In the genomic region with DNA sequence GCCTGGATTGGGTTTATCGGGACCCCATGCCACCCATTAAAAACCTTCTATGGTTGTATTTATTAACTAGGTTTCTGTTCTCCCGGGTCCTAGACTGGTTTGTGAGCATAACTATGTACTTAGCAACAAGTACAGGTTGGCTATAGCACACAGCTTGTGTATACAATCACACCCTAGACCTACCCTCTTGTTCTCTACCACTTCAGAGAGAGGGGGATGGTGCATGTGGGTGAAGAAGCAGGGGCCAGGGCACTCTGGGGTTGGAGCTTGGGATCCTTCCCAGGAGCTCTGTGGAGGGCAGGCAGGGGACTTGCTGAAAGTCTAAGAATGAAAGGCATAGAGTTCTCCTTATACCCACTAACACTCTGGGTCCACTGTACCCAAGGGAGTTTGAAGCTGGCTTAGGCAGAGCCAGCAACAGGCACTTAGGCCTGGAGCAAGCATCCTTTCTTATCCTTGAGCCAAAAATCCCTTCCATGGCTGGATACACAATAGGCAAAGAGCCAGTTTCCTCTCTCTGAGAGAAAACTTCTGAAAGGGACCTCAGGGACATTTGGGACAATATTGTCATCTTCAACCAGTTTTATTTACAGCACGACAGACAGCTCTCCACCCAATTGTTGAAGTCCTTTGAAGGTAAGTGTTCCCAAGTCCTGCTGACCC, we compare ENCODE assay signal across 21 mouse cellular contexts. TPM values are rescaled to one million over a fixed set of nuclear protein-coding genes. Genes with fewer than 3 reads are reported as not detected.
DNase-seq lines count a peak whose midpoint lies in the region; ATAC-seq lines count a peak whose summit lies in the region.
"Had no signal": no experiment of that assay in that cellular context is flagged by ENCODE, and none has a peak within 500 bp of the region (broad histone marks: within the 10 kb centered on the region; RNA-seq: fewer than 3 reads in every experiment).

No protein-coding gene starts in this region.

- H3K9me3 ChIP-seq in lung, embryonic 16.5 days (ENCODE audit: control insufficient read depth, low read length): no peaks in the 10 kb centered on the region
- no peaks in the 10 kb centered on the region for H3K9me3 ChIP-seq in stomach, embryonic 16.5 days (replicated peaks; ENCODE audit: control insufficient read depth, low read length)
- H3K9me3 ChIP-seq in forebrain, embryonic 16.5 days (ENCODE audit: control insufficient read depth, low read length): no peaks in the 10 kb centered on the region
- H3K9me3 ChIP-seq: embryonic facial prominence, embryonic 13.5 days; forebrain, embryonic 12.5 days; heart, embryonic 12.5 days; hindbrain, embryonic 15.5 days had no signal

- peak; percentile 29 for DNase-seq in adrenal gland, postnatal 10 days
- no peak for DNase-seq in adrenal gland, adult 18-20 months (ENCODE audit: low spot score in 2 of 2)
- DNase-seq in lung, postnatal 25 days (ENCODE audit: low spot score): peak; percentile 77
- DNase-seq in kidney, adult 11 months: no peak
- no peak for DNase-seq in heart, postnatal 36 days
- DNase-seq: adrenal gland, postnatal 25 days; B cell, adult 2 months; cerebellum, adult 11 months; cerebellum, adult 8-10 months; cerebellum, postnatal 25 days; gastrocnemius, adult 2 months; gastrocnemius, postnatal 25 days had no signal

- peaks cover 24% of the 10 kb centered on the region for H3K4me1 ChIP-seq in lung, embryonic 16.5 days (replicated peaks; ENCODE audit: control insufficient read depth, insufficient read depth, low read length)
- H3K4me1 ChIP-seq in stomach, embryonic 16.5 days (ENCODE audit: control insufficient read depth, insufficient read depth, low read length): no peaks in the 10 kb centered on the region
- H3K4me1 ChIP-seq in forebrain, embryonic 16.5 days (replicated peaks; ENCODE audit: control insufficient read depth, insufficient read depth, low read length): peaks cover 6% of the 10 kb centered on the region; the same call in 1 of the 2 replicates
- H3K4me1 ChIP-seq: embryonic facial prominence, embryonic 13.5 days; forebrain, embryonic 12.5 days; heart, embryonic 12.5 days; hindbrain, embryonic 15.5 days had no signal

- intact Hi-C loops in heart, postnatal 36 days (cut with DNase I): no loop called here

- ATAC-seq in lung, embryonic 16.5 days (ENCODE audit: low read depth): peak; percentile 86
- ATAC-seq in stomach, embryonic 16.5 days (ENCODE audit: insufficient read depth, low FRiP score): peak; percentile 89
- ATAC-seq in forebrain, embryonic 16.5 days: no peak
- ATAC-seq: CD4-positive, CD25-positive, alpha-beta regulatory T cell, adult 4 months had no signal

- WGBS in lung, embryonic 16.5 days: 50% methylated on average over 3 of the region's 3 CpGs
- 51% methylated on average over 3 of the region's 3 CpGs for WGBS in stomach, embryonic 16.5 days
- 78% methylated on average over 3 of the region's 3 CpGs for WGBS in forebrain, embryonic 16.5 days

- H3K9ac ChIP-seq in lung, embryonic 16.5 days (ENCODE audit: low read length): no peak overlapping the region
- no peak overlapping the region for H3K9ac ChIP-seq in stomach, embryonic 16.5 days (ENCODE audit: low read length)
- H3K9ac ChIP-seq in forebrain, embryonic 16.5 days (replicated peaks; ENCODE audit: low read depth, low read length): no peak overlapping the region
- H3K9ac ChIP-seq: embryonic facial prominence, embryonic 13.5 days; forebrain, embryonic 12.5 days; heart, embryonic 12.5 days; hindbrain, embryonic 15.5 days had no signal

- no peaks in the 10 kb centered on the region for H3K27me3 ChIP-seq in lung, embryonic 16.5 days (ENCODE audit: control insufficient read depth, insufficient read depth, low read depth, low read length)
- H3K27me3 ChIP-seq in stomach, embryonic 16.5 days (ENCODE audit: control insufficient read depth, insufficient read depth, low read length): no peaks in the 10 kb centered on the region
- H3K27me3 ChIP-seq in forebrain, embryonic 16.5 days (replicated peaks; ENCODE audit: control insufficient read depth, insufficient read depth, low read length): no peaks in the 10 kb centered on the region
- H3K27me3 ChIP-seq: embryonic facial prominence, embryonic 13.5 days; forebrain, embryonic 12.5 days; hindbrain, embryonic 15.5 days had no signal

- H3K4me3 ChIP-seq in lung, embryonic 16.5 days (ENCODE audit: low read length): no peak overlapping the region
- no peak overlapping the region for H3K4me3 ChIP-seq in stomach, embryonic 16.5 days (replicated peaks; ENCODE audit: low read length)
- H3K4me3 ChIP-seq in forebrain, embryonic 16.5 days (replicated peaks; ENCODE audit: low read length): no peak overlapping the region
- H3K4me3 ChIP-seq: embryonic facial prominence, embryonic 13.5 days; forebrain, embryonic 12.5 days; gastrocnemius, adult 2 months; heart, embryonic 12.5 days; hindbrain, embryonic 15.5 days had no signal

- H3K36me3 ChIP-seq in lung, embryonic 16.5 days (ENCODE audit: control insufficient read depth, insufficient read depth, low read length): no peaks in the 10 kb centered on the region
- no peaks in the 10 kb centered on the region for H3K36me3 ChIP-seq in stomach, embryonic 16.5 days (ENCODE audit: control insufficient read depth, insufficient read depth, low read length)
- no peaks in the 10 kb centered on the region for H3K36me3 ChIP-seq in forebrain, embryonic 16.5 days (ENCODE audit: control insufficient read depth, insufficient read depth)
- H3K36me3 ChIP-seq: embryonic facial prominence, embryonic 13.5 days; forebrain, embryonic 12.5 days; G1E; heart, embryonic 12.5 days; hindbrain, embryonic 15.5 days had no signal

- H3K4me2 ChIP-seq in lung, embryonic 16.5 days (ENCODE audit: low read depth, low read length): peak overlapping the region; percentile 16; the same call in 1 of the 2 replicates
- no peak overlapping the region for H3K4me2 ChIP-seq in stomach, embryonic 16.5 days (ENCODE audit: low read depth, low read length)
- no peak overlapping the region for H3K4me2 ChIP-seq in forebrain, embryonic 16.5 days (ENCODE audit: low read length)
- H3K4me2 ChIP-seq: embryonic facial prominence, embryonic 13.5 days; forebrain, embryonic 12.5 days; heart, embryonic 12.5 days; hindbrain, embryonic 15.5 days had no signal

- peak overlapping the region; percentile 85 for H3K27ac ChIP-seq in lung, embryonic 16.5 days (ENCODE audit: low read length)
- H3K27ac ChIP-seq in stomach, embryonic 16.5 days (ENCODE audit: low read length): peak overlapping the region; percentile 61; the same call in 1 of the 2 replicates
- no peak overlapping the region for H3K27ac ChIP-seq in forebrain, embryonic 16.5 days (ENCODE audit: low read length)
- H3K27ac ChIP-seq: embryonic facial prominence, embryonic 13.5 days; forebrain, embryonic 12.5 days; gastrocnemius, adult 2 months; hindbrain, embryonic 15.5 days had no signal

RNA-seq across cellular contexts. Expression of a gene that starts 41.7 kb away (rescaled TPM):
- 100 to 1,000 TPM in 1 of 2 experiments, 10 to 100 TPM in 1; 94.6 to 121 TPM for total RNA-seq in adrenal gland, postnatal 10 days (2021)
- total RNA-seq in adrenal gland, adult 18-20 months (2021): 10 to 100 TPM; 65.2 to 77.7 TPM
- 133 and 148 TPM in 2 replicates for polyA plus RNA-seq in lung, embryonic 16.5 days (2015; fragmentation: Nextera tagmentation; extraction: Ambion mirVana)
- polyA plus RNA-seq in stomach, embryonic 16.5 days (2015; fragmentation: Nextera tagmentation; extraction: Ambion mirVana): 119 and 123 TPM in 2 replicates
- polyA plus RNA-seq in forebrain, embryonic 16.5 days (2015; fragmentation: Nextera tagmentation; extraction: Ambion mirVana): 108 and 141 TPM in 2 replicates
- 10 to 100 TPM; 78.2 to 81.0 TPM for total RNA-seq in heart, postnatal 36 days (2021)

RNA-seq across cellular contexts. Expression of a gene that starts 41.8 kb away (rescaled TPM):
- 10 to 100 TPM; 65.4 to 69.5 TPM for total RNA-seq in adrenal gland, postnatal 10 days (2021)
- 100 to 1,000 TPM in 1 of 2 experiments, 10 to 100 TPM in 1; 83.8 to 128 TPM for total RNA-seq in adrenal gland, adult 18-20 months (2021)
- polyA plus RNA-seq in lung, embryonic 16.5 days (2015; fragmentation: Nextera tagmentation; extraction: Ambion mirVana): 185 and 217 TPM in 2 replicates
- polyA plus RNA-seq in stomach, embryonic 16.5 days (2015; fragmentation: Nextera tagmentation; extraction: Ambion mirVana): 65.5 and 69.3 TPM in 2 replicates
- polyA plus RNA-seq in forebrain, embryonic 16.5 days (2015; fragmentation: Nextera tagmentation; extraction: Ambion mirVana): 76.8 and 80.8 TPM in 2 replicates
- 10 to 100 TPM; 29.9 to 30.0 TPM for total RNA-seq in heart, postnatal 36 days (2021)

Comparison
In these comparisons a context has a peak if more than half of its experiments do, and no peak if none do; other contexts are left out.
1. DNase-seq: peak in adrenal gland, postnatal 10 days (single experiment) and lung, postnatal 25 days (single experiment); none in adrenal gland, adult 18-20 months (0 of 2), kidney, adult 11 months (single experiment) and heart, postnatal 36 days (0 of 2).